Mouse (Mus musculus) olfactory bulb, adult 2 months (tissue): ENCODE data around the gene Faah. TPM values are rescaled to one million over a fixed set of nuclear protein-coding genes. Genes with fewer than 3 reads are reported as not detected.
A peak's percentile ranks its signal among the peaks of the same experiment; 100 is the strongest.

Experiments used
- H3K27ac ChIP-seq: fragments of 200-500 bp; 2 replicates; pipeline ENCODE4 v1.5.1; 2012; ENCODE audit warnings: low read depth, low read length; ENCODE audit not compliant: insufficient read depth
- H3K4me1 ChIP-seq: fragments of 200-500 bp; 2 replicates; pipeline ENCODE4 v1.6.1; 2012; ENCODE audit warnings: low read length; ENCODE audit not compliant: control insufficient read depth, insufficient read depth
- H3K4me3 ChIP-seq: fragments of 200-500 bp; 2 replicates; pipeline ENCODE4 v1.5.1; 2012; ENCODE audit warnings: mild to moderate bottlenecking, low read depth, low read length, moderate library complexity; ENCODE audit not compliant: insufficient read depth
- CTCF ChIP-seq: fragments of 200-500 bp; IDR thresholded peaks from 2 replicates; pipeline ENCODE4 v1.5.1; 2012; ENCODE audit warnings: low read depth, mild to moderate bottlenecking, low read length, moderate library complexity; ENCODE audit not compliant: insufficient read depth
- POLR2A ChIP-seq: fragments of 200-500 bp; IDR thresholded peaks from 2 replicates; pipeline ENCODE4 v1.6.1; 2012; ENCODE audit warnings: mild to moderate bottlenecking, low read depth, low read length, moderate library complexity; ENCODE audit not compliant: insufficient read depth
- WGBS: fragments of 180-500 bp; shearing (Covaris S2); methylation state at CpG from one replicate; pipeline ENCODE4 v1.1.7; 2018; 5-methylcytosine and 5-hydroxymethylcytosine counted together
- polyA plus RNA-seq: library from polyadenylated mRNA; stranded (reverse); fragments of >200 nt; gene quantifications from 2 replicates; pipeline ENCODE4 v1.2.4, GENCODE M21; 2012; ENCODE audit warnings: low replicate concordance; ENCODE audit not compliant: missing spikeins, insufficient read depth, insufficient read length

Gene Faah
- polyA plus RNA-seq, 1 experiment: not detected

DNA sequence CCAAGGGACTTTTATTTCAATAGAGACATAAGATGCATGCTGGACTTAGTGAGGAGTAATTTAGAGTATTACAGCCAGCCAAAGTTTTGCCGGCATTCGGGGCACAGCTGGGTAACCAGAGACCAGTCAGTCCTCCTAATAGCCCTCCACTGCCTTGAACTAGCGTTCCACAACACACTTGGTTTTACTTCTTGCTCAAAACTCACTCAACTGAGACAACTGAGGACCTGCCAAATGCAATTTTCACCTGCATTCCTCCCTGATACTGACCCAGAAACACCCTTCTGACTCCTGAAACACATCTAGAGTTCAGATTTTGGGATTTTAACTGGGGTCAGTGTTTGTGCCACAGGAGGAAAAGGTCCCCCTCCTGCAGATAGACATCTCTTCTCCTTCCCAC, 1.3 kb downstream of the Faah start:
- peaks cover 16% of the 10 kb centered on the region for H3K4me1 ChIP-seq
- 51% methylated on average over 3 of the region's 3 CpGs for WGBS
- no peak for TF ChIP-seq CTCF
- no peak for TF ChIP-seq POLR2A
- 0 out of 2 replicates have a peak overlapping the region, but pooled peaks have one; percentile 2 for H3K4me3 ChIP-seq
- H3K27ac ChIP-seq: no peak overlapping the region

- WGBS: 80% methylated on average over 8 of the region's 8 CpGs
- H3K4me1 ChIP-seq: peaks cover 16% of the 10 kb centered on the region
These were observed 1.7 kb downstream of the Faah start for GRCm38 (mm10) chr4:116015996-116016395.

GRCm38 (mm10) chr4:116015502-116015901, 2.2 kb downstream of the Faah start:
- Histone ChIP-seq H3K4me1 (peaks cover 16% of the 10 kb centered on the region), H3K27ac (no peak overlapping the region), H3K4me3 (no peak overlapping the region)
- WGBS: 87% methylated on average over 5 of the region's 5 CpGs
- no peak for TF ChIP-seq CTCF
- TF ChIP-seq POLR2A: no peak

More at GRCm38 (mm10) chr4:116015996-116016395, 1.7 kb downstream of the Faah start:
- Histone ChIP-seq H3K4me3 (no peak overlapping the region), H3K27ac (no peak overlapping the region)
- TF ChIP-seq CTCF: no peak
- no peak for TF ChIP-seq POLR2A

DNA sequence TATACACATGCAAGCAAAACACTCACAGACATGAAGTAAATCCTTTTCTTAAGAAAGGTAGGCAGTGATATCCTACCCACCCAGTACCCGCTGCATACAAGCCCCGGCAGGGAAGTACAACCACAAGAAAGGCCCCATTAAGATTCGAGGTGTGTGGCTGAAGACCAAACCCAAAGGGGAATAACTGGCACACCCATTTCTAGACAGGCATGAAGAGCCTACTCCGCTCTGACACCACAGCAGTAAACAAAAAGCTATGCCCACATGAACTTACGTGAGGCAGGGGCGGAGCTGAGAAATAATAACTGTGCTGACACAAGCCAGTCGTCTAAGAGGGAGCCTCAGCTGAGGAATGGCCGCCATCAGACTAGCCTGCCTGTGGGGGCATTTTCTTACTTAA, 7.5 kb downstream of the Faah start:
- Histone ChIP-seq H3K4me1 (peaks cover 6% of the 10 kb centered on the region; the same call in 1 of the 2 replicates), H3K27ac (no peak overlapping the region), H3K4me3 (no peak overlapping the region)
- TF ChIP-seq POLR2A (no peak), CTCF (no peak)
- 81% methylated on average over 8 of the region's 8 CpGs for WGBS

GRCm38 (mm10) chr4:116001206-116001605, 16.5 kb downstream of the Faah start:
- 70% methylated on average over 4 of the region's 4 CpGs for WGBS
- Histone ChIP-seq H3K4me3 (no peak overlapping the region), H3K27ac (no peak overlapping the region), H3K4me1 (no peaks in the 10 kb centered on the region)
- TF ChIP-seq POLR2A: no peak
- no peak for TF ChIP-seq CTCF

GRCm38 (mm10) chr4:116000671-116001070, 17.1 kb downstream of the Faah start:
- TF ChIP-seq POLR2A (no peak), CTCF (no peak)
- WGBS: 71% methylated on average over 6 of the region's 6 CpGs
- H3K27ac ChIP-seq: no peak overlapping the region
- H3K4me1 ChIP-seq: no peaks in the 10 kb centered on the region
- H3K4me3 ChIP-seq: no peak overlapping the region

DNA sequence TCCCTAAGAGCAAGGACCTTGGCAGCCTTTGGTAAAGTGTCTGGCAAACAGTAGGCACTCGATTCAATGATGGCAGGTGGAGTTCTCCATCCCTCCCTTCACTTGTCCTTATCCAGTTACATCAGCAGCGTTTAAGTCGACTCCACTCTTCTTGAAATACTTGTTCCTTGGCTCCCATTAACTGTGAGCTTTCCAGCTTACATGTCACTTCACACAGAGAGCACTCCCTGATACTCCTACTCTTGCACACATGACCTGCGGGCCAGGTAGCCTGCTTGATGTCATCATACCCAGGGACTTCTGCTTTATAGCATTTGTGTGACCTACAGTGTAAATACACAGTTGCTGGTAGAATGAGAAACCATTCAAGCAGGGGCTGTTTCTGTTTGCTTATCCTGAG, 21.0 kb downstream of the Faah start:
- H3K4me1 ChIP-seq: no peaks in the 10 kb centered on the region
- H3K27ac ChIP-seq: no peak overlapping the region
- WGBS: 82% methylated on average over 4 of the region's 4 CpGs
- H3K4me3 ChIP-seq: no peak overlapping the region
- TF ChIP-seq POLR2A: no peak
- TF ChIP-seq CTCF: no peak

- TF ChIP-seq CTCF: no peak
- no peak for TF ChIP-seq POLR2A
- Histone ChIP-seq H3K4me1 (no peaks in the 10 kb centered on the region), H3K4me3 (no peak overlapping the region), H3K27ac (no peak overlapping the region)
- WGBS: 69% methylated on average over 2 of the region's 2 CpGs
These were observed 22.4 kb downstream of the Faah start for GRCm38 (mm10) chr4:115995376-115995730.

DNA sequence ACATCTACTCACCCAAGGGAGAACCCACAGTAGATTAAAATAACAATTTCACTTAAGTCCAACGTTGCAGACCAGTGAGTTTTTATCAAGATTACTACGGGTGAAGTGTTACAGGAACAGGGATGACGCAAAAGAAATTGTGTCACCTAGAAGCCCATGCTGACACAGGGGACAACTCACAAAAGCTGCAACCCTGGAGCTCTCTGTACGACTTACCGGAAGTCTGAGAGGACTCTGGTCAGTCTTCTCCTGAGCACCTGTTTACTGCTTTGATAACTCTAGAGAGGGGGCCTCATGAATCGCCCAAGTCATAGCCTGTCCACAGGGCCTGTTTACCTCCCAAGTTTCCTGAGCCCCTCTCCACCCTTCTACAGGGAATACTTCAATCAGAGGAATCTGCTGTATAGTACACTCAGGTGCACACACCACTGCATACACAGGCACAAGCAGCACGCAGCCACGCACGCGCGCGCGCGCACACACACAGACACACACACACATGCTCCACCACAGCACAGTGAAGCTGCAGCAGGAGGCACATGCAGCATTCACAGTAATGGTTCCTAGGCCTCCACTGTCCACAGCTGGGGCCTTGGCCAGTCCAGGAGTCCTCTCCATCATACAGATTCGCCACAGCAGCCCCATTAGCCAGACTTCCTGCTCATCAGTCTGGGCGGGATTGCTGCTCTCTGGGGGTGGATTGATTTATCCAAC, 22.9 kb downstream of the Faah start:
- TF ChIP-seq POLR2A: no peak
- TF ChIP-seq CTCF: no peak
- H3K27ac ChIP-seq: no peak overlapping the region
- H3K4me1 ChIP-seq: no peaks in the 10 kb centered on the region
- H3K4me3 ChIP-seq: no peak overlapping the region
- WGBS: 89% methylated on average over 16 of the region's 16 CpGs
